Mouse (Mus musculus) kidney, adult 2 months (tissue): Measurements from ENCODE around the gene Ltb4r2. TPM values are rescaled to one million over a fixed set of nuclear protein-coding genes. Genes with fewer than 3 reads are reported as not detected.

Experiments used
- DNase-seq: peaks from one replicate; pipeline ENCODE4 v3.0.0; 2021
- H3K27ac ChIP-seq: fragments of 200-500 bp; 2 replicates; pipeline ENCODE4 v1.5.1; 2012; ENCODE audit warnings: low read depth, low read length, control low read depth, inconsistent platforms; ENCODE audit not compliant: insufficient read depth
- H3K27me3 ChIP-seq: fragments of 200-500 bp; replicated peaks from 2 replicates; pipeline ENCODE4 v1.6.1; 2012; ENCODE audit warnings: mild to moderate bottlenecking, moderate library complexity, low read length, inconsistent platforms; ENCODE audit not compliant: control insufficient read depth, insufficient read depth
- H3K36me3 ChIP-seq: fragments of 200-500 bp; 2 replicates; pipeline ENCODE4 v1.6.1; 2012; ENCODE audit warnings: mild to moderate bottlenecking, moderate library complexity, low read length, inconsistent platforms; ENCODE audit not compliant: control insufficient read depth, insufficient read depth
- H3K4me1 ChIP-seq: fragments of 200-500 bp; 2 replicates; pipeline ENCODE4 v1.6.1; 2011; ENCODE audit warnings: low read length; ENCODE audit not compliant: control insufficient read depth, insufficient read depth
- H3K4me3 ChIP-seq: fragments of 200-500 bp; 2 replicates; pipeline ENCODE4 v1.5.1; 2011; ENCODE audit warnings: mild to moderate bottlenecking, low read depth, low read length, control low read depth; ENCODE audit not compliant: insufficient read depth
- CTCF ChIP-seq: fragments of 200-500 bp; conservative IDR thresholded peaks from 2 replicates; pipeline ENCODE4 v1.5.1; 2011; ENCODE audit warnings: low read depth, mild to moderate bottlenecking, control low read depth, low read length, moderate library complexity, mixed read lengths; ENCODE audit not compliant: insufficient read depth, insufficient read length
- POLR2A ChIP-seq: fragments of 200-500 bp; IDR thresholded peaks from one replicate; pipeline ENCODE4 v1.6.1; 2011; ENCODE audit warnings: low read depth, low read length, control low read depth
- WGBS: fragments of 180-500 bp; shearing (Covaris S2); methylation state at CpG from one replicate; pipeline ENCODE4 v1.1.7; 2018; 5-methylcytosine and 5-hydroxymethylcytosine counted together
- polyA plus RNA-seq: library from polyadenylated mRNA; depleted of rRNA; stranded (reverse); fragments of >200 nt; gene quantifications from 2 replicates; pipeline ENCODE4 v1.2.3, GENCODE M21; 2012

Ltb4r2 gene
- polyA plus RNA-seq, 1 experiment, result 0.56 TPM

DNA sequence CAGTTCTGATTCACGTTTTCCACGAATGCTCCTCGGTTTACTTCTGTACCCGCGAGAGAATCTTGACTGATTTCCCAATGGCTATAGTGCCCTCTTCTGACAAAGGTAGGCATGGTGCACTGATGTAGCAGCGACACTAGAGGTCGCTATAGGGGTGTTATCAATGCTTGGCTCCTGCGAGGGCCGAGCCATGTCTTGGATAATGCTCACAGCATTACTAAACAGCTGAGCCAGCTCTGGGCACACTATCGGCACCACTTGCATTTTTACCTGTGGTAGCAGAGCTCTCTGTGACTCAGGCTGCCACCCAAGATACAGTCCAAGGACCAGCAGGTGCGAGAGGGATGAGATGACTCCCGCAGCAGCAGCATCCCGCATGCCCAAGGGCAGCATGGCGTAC, 20.1 kb downstream of the Ltb4r2 start:
- no peak overlapping the region for H3K27ac ChIP-seq
- TF ChIP-seq CTCF (peak; percentile 100), POLR2A (no peak)
- DNase-seq, result peak; percentile 82

GRCm38 (mm10) chr14:55782361-55782960, 21.2 kb downstream of the Ltb4r2 start:
- Histone ChIP-seq H3K27ac (peak overlapping the region; percentile 77), H3K4me1 (no peaks in the 10 kb centered on the region), H3K4me3 (peak overlapping the region; percentile 35; the same call in 1 of the 2 replicates), H3K36me3 (no peaks in the 10 kb centered on the region), H3K27me3 (no peaks in the 10 kb centered on the region)
- DNase-seq, result no peak
- no peak for TF ChIP-seq POLR2A
- no peak for TF ChIP-seq CTCF
- 41% methylated on average over 9 of the region's 9 CpGs for WGBS

More for the DNA sequence above, 20.1 kb downstream of the Ltb4r2 start:
- H3K4me3 ChIP-seq, result peak overlapping the region; percentile 26; the same call in 1 of the 2 replicates
- H3K27me3 ChIP-seq, result no peaks in the 10 kb centered on the region
- 13% methylated on average over 14 of the region's 14 CpGs for WGBS
- no peaks in the 10 kb centered on the region for H3K4me1 ChIP-seq
- no peaks in the 10 kb centered on the region for H3K36me3 ChIP-seq

- Histone ChIP-seq H3K4me3 (peak overlapping the region; percentile 51), H3K36me3 (no peaks in the 10 kb centered on the region), H3K27me3 (no peaks in the 10 kb centered on the region), H3K4me1 (no peaks in the 10 kb centered on the region), H3K27ac (peak overlapping the region; percentile 44)
- TF ChIP-seq POLR2A (no peak), CTCF (no peak)
- 7% methylated on average over 31 of the region's 31 CpGs for WGBS
- DNase-seq, result peak; percentile 82
These were observed 22.1 kb downstream of the Ltb4r2 start for GRCm38 (mm10) chr14:55783171-55783957.

DNA sequence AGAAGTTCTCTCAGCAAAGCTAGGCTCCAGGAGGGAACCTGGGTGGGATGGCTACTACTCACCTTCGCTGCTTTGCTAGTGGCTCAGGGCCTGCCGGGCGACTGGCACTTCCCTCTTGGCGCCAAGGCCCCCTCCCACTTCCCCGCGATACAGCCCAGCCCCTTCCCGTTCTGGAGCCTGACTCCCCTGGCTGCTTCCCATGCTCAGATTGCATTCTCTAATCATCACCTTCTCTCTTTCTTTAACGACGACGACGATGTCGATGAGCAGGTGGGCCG, 22.7 kb downstream of the Ltb4r2 start, which contains the start of gene Adcy4:
Gene Adcy4 (minus strand): TSS at position 138 of the 278 bp plus-strand sequence.
- Histone ChIP-seq H3K27me3 (no peaks in the 10 kb centered on the region), H3K4me3 (peak within 1 kb of the TSS; percentile 51), H3K4me1 (no peaks in the 10 kb centered on the region), H3K27ac (peak within 1 kb of the TSS; percentile 77), H3K36me3 (no peaks in the 10 kb centered on the region)
- TF ChIP-seq POLR2A (no peak), CTCF (no peak)
- WGBS, result 12% methylated on average over 13 of the region's 13 CpGs
- DNase-seq, result peak; percentile 43

- peak; percentile 39; the same call in 1 of the 2 replicates for TF ChIP-seq CTCF
- TF ChIP-seq POLR2A, result no peak
- Histone ChIP-seq H3K36me3 (no peaks in the 10 kb centered on the region), H3K4me3 (no peak overlapping the region), H3K27me3 (no peaks in the 10 kb centered on the region), H3K4me1 (no peaks in the 10 kb centered on the region), H3K27ac (no peak overlapping the region)
- WGBS, result 44% methylated on average over 6 of the region's 6 CpGs
- DNase-seq, result peak; percentile 12
These were observed 24.0 kb downstream of the Ltb4r2 start for GRCm38 (mm10) chr14:55785195-55785594.

GRCm38 (mm10) chr14:55787731-55788130, 26.5 kb downstream of the Ltb4r2 start:
- Histone ChIP-seq H3K4me1 (no peaks in the 10 kb centered on the region), H3K27me3 (no peaks in the 10 kb centered on the region), H3K36me3 (no peaks in the 10 kb centered on the region), H3K27ac (no peak overlapping the region), H3K4me3 (no peak overlapping the region)
- TF ChIP-seq CTCF (no peak), POLR2A (no peak)
- DNase-seq, result no peak
- WGBS, result 57% methylated on average over 11 of the region's 11 CpGs

GRCm38 (mm10) chr14:55788256-55789050, 27.2 kb downstream of the Ltb4r2 start, which contains the start of gene Ripk3:
Gene Ripk3 (minus strand): TSS chr14:55788865.
- peak; percentile 54 for DNase-seq
- H3K27ac ChIP-seq, result no peak within 1 kb of the TSS
- no peaks in the 10 kb centered on the region for H3K4me1 ChIP-seq
- peak within 1 kb of the TSS; percentile 42 for H3K4me3 ChIP-seq
- no peaks in the 10 kb centered on the region for H3K27me3 ChIP-seq
- TF ChIP-seq CTCF, result no peak
- no peak for TF ChIP-seq POLR2A
- 7% methylated on average over 40 of the region's 40 CpGs for WGBS
- no peaks in the 10 kb centered on the region for H3K36me3 ChIP-seq
